Mouse (Mus musculus) spleen, adult 2 months (tissue): ENCODE measurements around the gene Klhdc9.

Source experiments
- CTCF ChIP-seq: fragments of 200-500 bp; IDR thresholded peaks from 2 replicates; pipeline ENCODE4 v1.5.1; 2011; ENCODE audit warnings: mild to moderate bottlenecking, inconsistent platforms; ENCODE audit not compliant: insufficient read depth, insufficient read length, insufficient replicate concordance; ENCODE audit errors: extremely low read depth
- POLR2A ChIP-seq: fragments of 200-500 bp; IDR thresholded peaks from 2 replicates; pipeline ENCODE4 v1.6.1; 2011; ENCODE audit warnings: low read depth, low read length, inconsistent platforms

DNA sequence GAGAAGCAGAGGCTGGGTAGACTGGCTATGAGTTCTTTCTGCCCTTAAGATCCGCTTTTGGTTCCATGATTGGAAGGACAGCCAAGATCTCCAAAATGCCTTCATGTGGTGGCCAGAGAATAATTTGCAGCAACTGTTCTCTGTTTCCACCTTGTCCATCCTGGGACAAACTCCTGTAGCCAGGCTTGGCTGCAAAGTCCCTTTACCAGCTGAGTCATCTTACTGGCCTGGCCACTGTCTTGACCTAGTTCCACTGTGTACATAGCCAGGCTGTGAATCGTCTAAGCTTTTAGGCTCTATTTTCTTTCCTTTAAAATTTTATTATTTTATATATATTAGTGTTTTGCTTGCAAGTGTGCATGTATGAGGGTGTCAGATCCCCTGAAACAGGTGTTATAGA is 11.4 kb downstream of the Klhdc9 start:
- TF ChIP-seq CTCF = no peak
- TF ChIP-seq POLR2A = no peak
